Mouse (Mus musculus) gastrocnemius, postnatal 10 days (tissue): ENCODE results near the gene Havcr2. TPM values are rescaled to one million over a fixed set of nuclear protein-coding genes. Genes with fewer than 3 reads are reported as not detected.
A peak's percentile ranks its signal among the peaks of the same experiment; 100 is the strongest.
"Not testable (repeated sequence)": the region's sequence is repeated elsewhere in the genome, so short reads cannot be mapped to it uniquely, and the experiment has no call there.

Source experiments
- DNase-seq: peaks from one replicate; pipeline ENCODE4 v3.0.0; 2021; ENCODE audit warnings: mixed read lengths
- long read RNA-seq, 2 experiments: library from polyadenylated mRNA; stranded (forward); transcript quantifications; one replicate each; pipeline ENCODE4 v2.0.0; 2021
- total RNA-seq, 2 experiments: library from RNA; stranded (reverse); gene quantifications; 2 replicates each; pipeline ENCODE4 v1.2.3; 2021

Gene Havcr2
- total RNA-seq = under 1 TPM; 0.12 to 0.23 TPM
- long read RNA-seq, experiment 1, partial matches to known transcripts = 0 of 3 reads
- long read RNA-seq, experiment 1, other reads (novel, unspliced or antisense) = 2 of 3 reads
- long read RNA-seq, experiment 2, partial matches to known transcripts = 0 of 1 reads
- long read RNA-seq, experiment 2, other reads (novel, unspliced or antisense) = 1 of 1 reads

GRCm38 (mm10) chr11:46454453-46455045, at the start of gene Havcr2:
TSS of gene Havcr2 (plus strand) at chr11:46454935.
- no peak for DNase-seq

DNA sequence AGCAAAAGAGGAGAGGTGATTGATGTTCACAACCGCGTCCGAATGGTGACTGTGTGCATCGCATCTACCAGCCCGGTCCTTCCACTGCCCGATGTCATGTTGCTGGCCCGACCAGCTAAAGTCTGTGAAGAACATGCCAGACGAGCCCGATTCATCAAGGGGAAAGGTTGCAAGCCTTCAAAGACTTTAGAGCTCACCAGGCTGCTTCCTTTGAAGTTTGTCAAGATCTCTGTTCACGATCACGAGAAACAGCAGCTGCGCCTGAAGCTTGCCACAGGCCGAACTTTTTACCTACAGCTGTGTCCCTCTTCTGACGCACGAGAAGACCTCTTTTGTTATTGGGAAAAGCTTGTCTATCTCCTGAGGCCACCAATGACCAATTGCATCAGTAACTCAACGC, 49.7 kb upstream of the Havcr2 start:
- no peak for DNase-seq

GRCm38 (mm10) chr11:46406721-46407120, 48.0 kb upstream of the Havcr2 start:
- no peak for DNase-seq

- DNase-seq = no peak
These were observed 44.6 kb upstream of the Havcr2 start for GRCm38 (mm10) chr11:46410018-46410563.

DNA sequence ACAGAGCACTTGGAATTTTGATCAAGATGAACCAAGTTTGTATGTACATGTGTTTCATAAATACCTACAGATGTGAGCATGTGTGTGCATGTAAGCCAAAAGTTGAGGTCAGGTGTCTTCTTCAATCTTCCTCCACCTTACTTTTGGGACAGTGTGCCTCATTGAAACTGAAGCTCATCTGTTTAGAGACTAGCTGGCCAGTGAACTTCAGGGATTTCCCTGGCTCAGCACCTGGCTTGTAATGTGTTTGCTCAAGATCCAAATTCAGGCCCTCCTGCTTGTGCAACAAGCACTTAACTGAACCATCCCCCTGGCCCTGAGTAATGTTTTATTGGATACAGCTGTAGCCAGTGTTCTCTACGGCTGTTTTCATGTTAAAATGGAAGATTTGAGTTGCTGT, 36.3 kb upstream of the Havcr2 start:
- DNase-seq = no peak

DNA sequence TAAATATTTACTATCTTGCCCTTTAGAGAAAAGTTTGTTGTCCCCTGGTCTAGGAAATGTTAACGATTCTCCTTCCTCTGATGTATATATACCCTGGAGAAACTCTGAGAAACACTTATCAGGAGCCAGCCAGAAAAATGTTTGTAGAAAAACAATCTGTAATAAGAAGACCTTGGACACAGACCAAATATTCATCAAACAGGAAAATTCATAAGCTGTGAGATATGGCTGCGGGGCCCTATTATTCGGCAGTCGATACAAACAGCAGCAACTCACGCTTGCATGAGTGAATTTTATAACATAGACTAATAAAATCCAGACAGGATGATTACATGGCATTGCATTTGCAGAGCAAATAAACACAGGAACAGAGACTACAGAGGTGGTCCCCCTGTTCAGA, 35.9 kb upstream of the Havcr2 start:
- DNase-seq = no peak

GRCm38 (mm10) chr11:46421086-46421888, 33.4 kb upstream of the Havcr2 start:
- DNase-seq = no peak

GRCm38 (mm10) chr11:46428131-46428530, 26.6 kb upstream of the Havcr2 start:
- DNase-seq = not testable (repeated sequence)

- DNase-seq = no peak
These were observed 24.6 kb upstream of the Havcr2 start for GRCm38 (mm10) chr11:46430123-46430522.

DNA sequence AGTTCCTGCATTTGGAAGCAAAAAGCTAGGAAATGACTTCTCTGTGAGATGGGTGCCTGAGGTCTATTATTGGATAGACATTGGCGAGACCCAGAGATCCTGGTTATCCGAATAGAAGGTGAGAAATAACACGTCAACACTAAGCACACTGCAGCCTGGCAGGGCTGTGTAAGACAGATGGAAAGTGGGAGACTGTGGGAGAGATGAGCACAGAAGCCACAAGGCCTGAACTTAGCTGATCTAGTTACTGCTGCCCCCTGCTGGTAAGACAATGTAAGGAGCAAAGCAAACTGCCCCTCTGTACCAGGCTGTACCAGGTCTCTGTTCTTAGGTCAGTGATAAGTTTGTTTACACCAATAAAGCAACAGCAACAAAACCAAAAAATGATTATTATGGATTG, 23.6 kb upstream of the Havcr2 start:
- DNase-seq = peak; percentile 68

- no peak for DNase-seq
These were observed 19.4 kb upstream of the Havcr2 start for GRCm38 (mm10) chr11:46435363-46435762.

DNA sequence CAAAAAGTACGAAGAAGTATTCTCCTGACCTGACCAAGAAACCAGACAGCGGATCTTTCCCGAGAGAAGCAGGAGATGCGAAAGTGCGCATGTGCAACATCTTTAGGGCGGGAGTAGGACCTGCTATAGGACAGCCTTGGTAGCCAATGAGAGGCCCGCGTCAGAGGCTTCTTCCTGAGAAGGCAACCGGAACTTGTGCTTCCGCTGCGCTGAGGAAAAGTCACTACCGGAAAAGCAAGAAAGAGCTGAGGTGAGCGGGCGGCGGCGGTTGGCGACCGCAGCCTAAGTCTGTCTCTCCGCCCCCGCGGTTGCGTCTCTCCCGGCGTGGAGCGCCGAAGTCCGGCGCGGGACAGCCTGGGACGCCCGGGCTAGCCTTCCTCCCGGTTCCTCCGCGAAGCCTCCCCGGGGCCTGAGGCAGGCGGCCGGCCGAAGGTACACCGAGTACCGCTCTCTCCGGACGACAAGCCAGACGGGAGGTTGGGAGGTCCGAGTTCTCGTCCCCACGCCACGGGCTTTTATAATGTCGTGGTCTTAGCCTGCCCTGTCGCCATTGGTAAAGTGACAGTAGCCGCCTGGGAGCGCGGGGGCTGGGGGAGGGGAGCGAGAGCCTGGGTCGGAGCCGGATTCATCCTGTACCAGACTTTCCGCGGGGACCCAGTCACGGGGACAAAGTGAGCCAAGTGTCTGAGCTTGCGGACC, 17.8 kb upstream of the Havcr2 start, which contains the start of gene Med7:
TSS of gene Med7 (plus strand) at position 166 of the 699 bp plus-strand sequence.
- DNase-seq = peak; percentile 89

DNA sequence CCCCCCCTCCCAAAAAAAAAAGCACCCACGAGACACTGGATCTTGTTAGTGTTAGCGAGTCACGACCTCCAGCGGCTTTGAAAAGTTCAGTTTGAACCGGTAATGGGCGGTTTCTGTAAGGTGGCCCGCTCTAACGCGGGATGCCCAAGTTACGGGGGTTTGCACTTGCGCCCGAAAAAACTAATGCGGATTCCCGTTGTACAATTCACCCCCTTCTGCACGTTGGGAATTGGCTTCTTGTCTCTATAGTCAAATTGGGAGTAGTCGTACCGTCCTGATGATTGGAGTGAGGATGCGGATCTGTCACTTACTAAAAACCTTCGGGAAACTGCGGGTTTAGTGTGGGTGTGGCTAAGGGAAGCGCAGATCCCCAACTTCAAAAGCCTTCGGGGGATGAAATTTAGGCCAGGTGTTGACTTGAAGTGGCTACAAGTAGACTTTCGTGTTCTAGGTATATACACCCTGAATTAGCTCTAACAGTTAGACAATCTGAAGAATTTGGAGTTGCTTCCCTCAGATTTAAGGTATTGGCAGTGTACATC, 17.2 kb upstream of the Havcr2 start:
- no peak for DNase-seq

- DNase-seq = no peak
These were observed 15.7 kb upstream of the Havcr2 start for GRCm38 (mm10) chr11:46439005-46439543.

- no peak for DNase-seq
These were observed 13.0 kb upstream of the Havcr2 start for GRCm38 (mm10) chr11:46441774-46442173.

DNA sequence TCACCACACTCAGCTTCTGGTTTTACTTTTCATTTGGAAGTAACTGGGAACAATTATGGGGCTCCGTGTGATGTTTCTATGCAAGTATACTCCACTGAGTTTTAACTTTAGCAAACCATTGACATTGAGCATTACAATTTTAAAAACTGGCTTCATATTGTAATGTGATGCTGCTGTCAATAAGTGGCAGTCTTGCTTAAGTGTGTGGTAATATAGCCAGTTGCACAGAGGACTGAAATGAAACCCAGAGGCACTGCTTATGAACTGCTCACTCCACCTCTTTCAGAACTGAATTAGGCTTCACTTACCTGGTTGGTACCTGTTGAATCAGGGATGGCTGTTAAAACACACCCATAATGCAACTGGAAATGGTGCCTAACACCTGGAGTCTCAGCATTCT, 11.6 kb upstream of the Havcr2 start:
- DNase-seq = no peak

DNA sequence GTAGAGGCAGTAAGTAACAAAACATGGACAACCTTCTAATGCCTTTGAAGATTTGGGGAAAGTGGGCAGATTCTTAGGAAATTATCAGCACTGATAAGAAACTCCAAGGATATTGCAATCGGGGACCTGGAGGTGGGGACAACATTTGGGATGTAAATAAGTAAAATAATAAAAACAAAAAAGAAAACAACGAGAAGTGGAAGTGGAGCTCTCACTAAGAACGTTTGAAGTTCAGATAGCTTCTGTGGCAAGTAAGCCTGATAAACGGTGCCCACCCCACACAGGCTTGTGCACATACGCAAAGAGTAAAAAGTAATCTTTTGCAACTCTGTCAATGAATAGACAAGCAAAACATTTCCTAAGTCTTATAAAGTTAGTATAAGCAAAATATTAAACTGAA, 10.8 kb upstream of the Havcr2 start:
- DNase-seq = no peak

DNA sequence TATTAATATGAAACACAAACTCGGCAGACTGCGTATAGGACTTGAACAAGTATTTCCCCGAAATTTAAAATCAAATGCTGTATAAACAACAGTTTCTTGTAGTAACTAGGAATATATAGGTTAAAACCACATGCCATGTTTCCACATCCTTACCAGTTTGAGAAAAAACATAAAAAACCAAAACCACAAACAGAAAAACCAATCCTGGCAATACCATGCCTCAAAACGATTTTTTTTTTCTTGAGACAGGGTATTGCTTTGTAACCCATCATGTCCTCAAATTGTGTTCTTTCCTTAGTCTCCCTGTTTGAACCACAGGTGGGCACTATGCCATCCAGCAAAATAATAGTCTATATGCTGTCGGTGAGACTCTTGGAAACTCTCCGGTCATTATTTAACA, 8.6 kb upstream of the Havcr2 start:
- DNase-seq = no peak

DNA sequence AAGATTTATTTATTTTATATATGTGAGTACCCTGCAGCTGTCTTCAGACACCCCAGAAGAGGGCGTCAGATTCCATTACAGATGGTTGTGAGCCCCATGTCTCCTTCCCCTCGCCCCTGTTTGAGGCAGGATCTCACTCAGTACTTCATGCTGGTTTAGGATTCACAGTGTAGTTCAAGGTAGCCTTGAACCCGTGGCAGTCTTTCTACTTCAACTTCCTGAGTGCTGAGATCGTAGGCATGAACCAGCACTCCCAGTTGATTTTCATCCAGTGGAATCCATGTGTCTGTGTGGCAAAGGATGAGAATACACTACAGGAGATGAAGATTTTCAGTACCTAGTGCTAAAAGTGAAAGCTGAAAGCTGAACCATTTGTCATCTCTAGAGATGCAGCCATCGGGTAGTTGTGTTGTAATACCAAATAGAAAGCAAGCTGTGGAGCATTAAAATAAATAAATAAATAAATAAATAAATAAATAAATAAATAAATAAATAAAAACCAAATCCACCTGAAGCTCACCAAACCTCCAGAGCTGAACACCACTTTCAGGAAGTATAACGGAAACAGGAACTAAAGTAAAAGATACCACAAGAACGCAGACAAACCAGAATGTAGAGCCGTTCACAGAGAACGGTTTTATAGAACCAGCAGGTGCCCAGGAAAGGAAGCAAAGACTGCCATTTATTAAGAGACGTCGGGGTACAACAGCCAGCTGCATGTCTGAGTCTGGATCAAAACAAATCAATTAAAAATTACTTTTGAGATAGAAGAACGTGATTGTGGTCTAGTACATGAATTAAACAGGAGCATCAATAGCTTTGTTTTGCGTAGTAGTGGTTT, 6.9 kb upstream of the Havcr2 start:
- DNase-seq = no peak

DNA sequence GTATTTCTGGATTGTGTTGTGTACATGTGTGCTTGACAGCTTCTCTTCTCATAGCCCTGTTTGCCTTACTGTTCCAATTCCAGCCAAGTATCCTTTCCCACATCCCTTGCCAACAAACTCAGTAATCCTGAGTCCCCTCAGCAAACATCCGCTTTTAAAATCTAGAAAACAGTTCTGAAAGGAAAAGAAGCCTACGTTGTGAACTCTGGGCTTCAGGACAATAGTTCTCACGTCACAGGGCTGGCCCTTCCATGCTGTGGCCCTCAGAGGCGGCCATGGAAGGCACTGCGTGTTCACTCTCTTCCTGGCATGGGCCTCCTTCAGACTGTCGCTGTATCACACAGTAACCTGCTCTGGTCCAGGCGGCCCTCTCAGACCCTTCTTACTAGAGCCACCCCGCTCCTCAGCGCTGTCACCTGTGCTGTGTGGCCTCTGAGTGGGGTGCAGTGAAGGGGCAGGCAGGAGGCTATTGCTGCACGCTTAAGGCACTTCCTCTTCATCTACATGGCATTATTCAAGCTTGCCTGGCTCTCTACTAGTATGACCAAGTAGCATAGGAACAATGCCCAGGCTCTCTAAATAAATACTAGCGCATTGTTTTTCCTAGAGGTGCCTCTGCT, 5.2 kb upstream of the Havcr2 start:
- DNase-seq = no peak

DNA sequence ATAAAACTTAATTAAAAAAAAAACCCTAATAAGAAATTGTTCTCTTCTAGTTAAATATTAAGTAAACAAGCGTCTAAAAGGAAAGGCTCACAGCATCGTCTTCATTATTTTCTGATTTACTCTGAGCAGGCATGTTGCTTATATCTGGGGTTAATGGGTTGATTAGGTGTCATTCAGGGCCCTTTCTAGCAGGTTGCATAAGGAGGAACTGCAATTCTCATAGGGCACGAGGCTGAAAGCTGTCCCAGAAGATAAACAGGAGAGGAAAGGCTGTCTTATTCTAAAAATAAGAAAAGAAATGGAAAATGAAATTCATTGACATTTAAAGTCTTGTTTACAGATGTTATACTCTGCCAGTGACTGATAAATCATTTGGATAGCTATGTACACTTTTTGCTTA, 5.2 kb downstream of the Havcr2 start:
- DNase-seq = no peak
